Mouse (Mus musculus) embryonic facial prominence, embryonic 14.5 days (tissue): ENCODE measurements at regions not wholly inside any gene's neighbourhood (a gene's known extent, or its start where the extent isn't known, plus 50 kb on each side); places are given as distances from the start of the nearest gene placed in this dataset.
"Not testable (repeated sequence)": the region's sequence is repeated elsewhere in the genome, so short reads cannot be mapped to it uniquely, and the experiment has no call there.

Experiments used
- ATAC-seq: fragments of 200-750 bp; cut with Nextera tagmentation; 2 replicates; pipeline ENCODE4 v1.8.0; 2017; ENCODE audit warnings: low read depth, moderate number of reproducible peaks, moderate TSS enrichment
- DNase-seq: peaks from one replicate; pipeline ENCODE4 v3.0.0-alpha.2; 2015; ENCODE audit warnings: low spot score
- H3K27ac ChIP-seq: fragments of 300-500 bp; sonication (generic); replicated peaks from 2 replicates; pipeline ENCODE4 v1.5.1; 2014; ENCODE audit warnings: low read depth, mild to moderate bottlenecking, low read length, moderate library complexity
- H3K27me3 ChIP-seq: fragments of 300-500 bp; sonication (generic); replicated peaks from 2 replicates; pipeline ENCODE4 v1.6.1; 2014; ENCODE audit warnings: low read length; ENCODE audit not compliant: control insufficient read depth, insufficient read depth
- H3K36me3 ChIP-seq: fragments of 300-500 bp; sonication (generic); 2 replicates; pipeline ENCODE4 v1.6.1; 2014; ENCODE audit warnings: low read length, mixed read lengths; ENCODE audit not compliant: control insufficient read depth, insufficient read depth
- H3K4me1 ChIP-seq: fragments of 300-500 bp; sonication (generic); 2 replicates; pipeline ENCODE4 v1.6.1; 2014; ENCODE audit warnings: antibody characterized with exemption, low read length; ENCODE audit not compliant: control insufficient read depth, insufficient read depth
- H3K4me2 ChIP-seq: fragments of 300-500 bp; sonication (generic); 2 replicates; pipeline ENCODE4 v1.6.1; 2014; ENCODE audit warnings: low read depth, mild to moderate bottlenecking, low read length, moderate library complexity, mixed read lengths
- H3K4me3 ChIP-seq: fragments of 300-500 bp; sonication (generic); 2 replicates; pipeline ENCODE4 v1.5.1; 2014; ENCODE audit warnings: low read depth, mild to moderate bottlenecking, low read length
- H3K9ac ChIP-seq: fragments of 300-500 bp; sonication (generic); 2 replicates; pipeline ENCODE4 v1.6.1; 2014; ENCODE audit warnings: low read depth, mild to moderate bottlenecking, low read length, moderate library complexity, mixed read lengths
- H3K9me3 ChIP-seq: fragments of 300-500 bp; sonication (generic); 2 replicates; pipeline ENCODE4 v1.6.1; 2016; ENCODE audit warnings: low read length; ENCODE audit not compliant: control insufficient read depth
- WGBS: fragments of 180-500 bp; shearing (Covaris S2); extraction: QIAGEN DNeasy Blood & Tissue Kit; methylation state at CpG from one replicate; pipeline ENCODE4 v1.1.7; 2014; 5-methylcytosine and 5-hydroxymethylcytosine counted together

DNA sequence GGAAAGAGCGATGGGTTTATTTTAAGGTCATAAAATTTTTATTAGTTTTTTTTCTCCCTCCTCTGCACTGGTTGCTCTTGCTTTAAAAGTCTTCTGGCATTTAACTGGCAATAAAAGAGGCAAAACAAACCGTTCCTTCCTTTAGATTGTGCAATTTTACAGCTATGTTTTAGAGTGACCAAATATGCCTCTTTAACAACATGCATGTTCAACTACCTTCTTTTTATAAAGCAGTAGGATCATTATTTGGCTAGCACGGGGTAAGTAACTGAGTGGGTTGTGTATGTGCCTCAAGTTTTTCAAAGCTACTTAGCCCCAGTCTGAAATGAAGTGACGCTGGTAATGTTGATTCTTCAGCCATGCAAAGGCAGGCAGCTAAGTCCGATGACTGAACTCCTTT lies 284.7 kb upstream of the Klf6 start:
- Histone ChIP-seq H3K4me3 (no peak overlapping the region), H3K4me2 (no peak overlapping the region), H3K27me3 (no peaks in the 10 kb centered on the region), H3K36me3 (no peaks in the 10 kb centered on the region), H3K9me3 (no peaks in the 10 kb centered on the region), H3K4me1 (no peaks in the 10 kb centered on the region), H3K9ac (no peak overlapping the region), H3K27ac (no peak overlapping the region)
- ATAC-seq (no peak), DNase-seq (no peak)
- 74% methylated on average over 5 of the region's 5 CpGs for WGBS

DNA sequence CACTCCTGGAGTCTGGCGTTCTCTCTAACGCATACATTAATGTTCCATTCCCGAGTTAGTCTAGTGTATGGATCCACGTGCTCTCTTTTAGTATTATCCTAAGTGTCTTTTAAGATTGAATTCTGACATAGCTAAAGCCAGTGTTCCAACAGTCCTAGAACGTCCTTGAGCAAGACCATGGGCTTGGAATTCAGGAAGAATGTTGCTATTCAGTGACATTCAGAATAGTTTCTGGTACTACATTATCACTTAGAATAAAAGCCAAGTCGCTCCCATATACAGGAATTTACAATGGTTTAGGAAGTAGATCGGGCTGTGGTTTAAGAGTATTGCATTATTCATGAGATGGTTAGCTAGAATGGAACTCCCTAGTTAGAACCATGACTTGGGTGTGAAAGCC lies 277.6 kb upstream of the Klf6 start:
- WGBS: 90% methylated on average over 7 of the region's 7 CpGs
- not testable (repeated sequence) for ATAC-seq

DNA sequence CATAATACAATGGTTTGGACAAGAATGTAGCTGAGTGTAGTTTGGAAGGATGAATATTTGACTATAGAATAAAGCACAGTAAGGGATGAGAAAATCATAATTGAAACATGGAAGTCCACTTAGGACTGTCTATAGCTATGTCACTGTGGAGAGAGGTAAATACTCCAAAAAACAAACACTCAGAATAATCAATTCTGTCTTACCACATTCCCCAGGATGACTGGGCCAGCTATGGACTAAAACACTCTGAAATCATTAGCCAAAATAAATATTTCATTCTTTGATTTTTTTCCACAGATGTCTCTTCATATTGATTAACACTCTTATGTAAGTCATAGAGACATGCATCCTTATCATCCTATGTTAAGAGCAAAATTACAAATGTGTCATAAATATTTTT lies 274.1 kb upstream of the Klf6 start:
- Histone ChIP-seq H3K36me3 (no peaks in the 10 kb centered on the region), H3K4me2 (no peak overlapping the region), H3K4me3 (no peak overlapping the region), H3K9me3 (no peaks in the 10 kb centered on the region), H3K27ac (no peak overlapping the region), H3K27me3 (no peaks in the 10 kb centered on the region), H3K4me1 (0 out of 2 replicates have a peak, but pooled peaks cover 3% of the 10 kb centered on the region), H3K9ac (no peak overlapping the region)
- ATAC-seq (no peak), DNase-seq (no peak)

More for the DNA sequence above, 277.6 kb upstream of the Klf6 start:
- DNase-seq, H3K4me3 ChIP-seq, H3K27ac ChIP-seq, H3K27me3 ChIP-seq, H3K4me1 ChIP-seq, H3K9ac ChIP-seq, H3K4me2 ChIP-seq, H3K36me3 ChIP-seq, H3K9me3 ChIP-seq: not testable (repeated sequence)

DNA sequence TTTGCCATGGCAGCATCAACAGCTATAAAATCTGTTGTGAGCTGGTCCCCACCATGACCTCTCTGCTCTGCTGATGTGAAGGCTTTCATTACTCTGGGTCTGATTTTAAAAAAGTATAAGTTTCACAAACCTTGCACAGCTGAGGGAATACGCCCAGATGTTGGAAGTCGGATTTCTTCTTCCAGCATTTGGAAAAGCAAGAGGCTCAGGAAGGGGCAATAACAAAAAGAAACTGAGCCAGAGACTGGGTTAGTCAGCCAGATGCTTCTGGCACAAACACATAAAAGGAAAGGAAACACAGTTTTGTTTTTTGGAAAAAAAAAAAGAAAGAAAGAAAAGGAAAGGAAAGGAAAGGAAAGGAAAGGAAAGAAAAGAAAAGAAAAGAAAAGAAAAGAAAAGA lies 270.0 kb upstream of the Klf6 start:
- H3K9me3 ChIP-seq: no peaks in the 10 kb centered on the region
- no peak overlapping the region for H3K4me2 ChIP-seq
- ATAC-seq: no peak
- 39% methylated on average over 2 of the region's 2 CpGs for WGBS
- H3K4me1 ChIP-seq: 0 out of 2 replicates have a peak, but pooled peaks cover 3% of the 10 kb centered on the region
- H3K9ac ChIP-seq: no peak overlapping the region
- no peaks in the 10 kb centered on the region for H3K27me3 ChIP-seq
- no peak overlapping the region for H3K27ac ChIP-seq
- DNase-seq: peak; percentile 8
- no peaks in the 10 kb centered on the region for H3K36me3 ChIP-seq
- no peak overlapping the region for H3K4me3 ChIP-seq

DNA sequence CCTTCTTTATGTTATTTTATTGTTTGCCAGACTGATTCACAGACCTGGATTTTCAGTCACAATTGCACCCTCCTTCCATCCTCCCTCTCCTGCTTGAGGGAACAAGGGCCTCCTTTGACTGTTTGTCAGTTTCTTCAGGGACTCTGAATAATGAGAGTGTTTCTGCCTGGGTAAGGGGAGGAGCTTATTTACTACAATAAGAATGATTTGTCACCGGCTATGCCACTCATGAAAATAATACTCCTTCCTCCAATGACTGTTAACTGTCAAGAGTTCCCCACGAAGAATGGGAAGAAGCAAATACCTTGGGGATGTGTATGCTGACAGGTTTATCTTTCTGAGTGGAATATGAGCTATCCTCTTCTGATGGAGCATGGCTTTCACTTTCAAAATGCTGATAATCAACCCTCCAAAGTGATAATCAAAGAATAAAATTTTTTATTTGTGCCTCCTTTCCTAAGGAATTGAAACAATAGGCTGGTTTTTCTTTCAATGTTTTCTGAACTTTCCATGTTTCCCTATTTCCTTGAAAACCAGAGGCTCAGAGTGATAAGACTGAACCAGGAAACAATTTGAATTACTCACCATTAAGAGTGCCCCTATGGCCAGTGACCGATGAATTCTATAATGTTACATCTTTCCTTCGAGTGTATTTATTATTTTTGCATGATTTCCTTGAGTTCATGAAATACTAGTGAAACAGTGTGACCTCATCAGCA lies 269.3 kb upstream of the Klf6 start:
- 61% methylated on average over 4 of the region's 4 CpGs for WGBS
- no peak overlapping the region for H3K4me2 ChIP-seq
- no peak overlapping the region for H3K27ac ChIP-seq
- H3K4me1 ChIP-seq: 0 out of 2 replicates have a peak, but pooled peaks cover 3% of the 10 kb centered on the region
- H3K9me3 ChIP-seq: no peaks in the 10 kb centered on the region
- DNase-seq: peak; percentile 17
- no peak overlapping the region for H3K9ac ChIP-seq
- H3K27me3 ChIP-seq: no peaks in the 10 kb centered on the region
- no peaks in the 10 kb centered on the region for H3K36me3 ChIP-seq
- no peak for ATAC-seq
- H3K4me3 ChIP-seq: no peak overlapping the region

DNA sequence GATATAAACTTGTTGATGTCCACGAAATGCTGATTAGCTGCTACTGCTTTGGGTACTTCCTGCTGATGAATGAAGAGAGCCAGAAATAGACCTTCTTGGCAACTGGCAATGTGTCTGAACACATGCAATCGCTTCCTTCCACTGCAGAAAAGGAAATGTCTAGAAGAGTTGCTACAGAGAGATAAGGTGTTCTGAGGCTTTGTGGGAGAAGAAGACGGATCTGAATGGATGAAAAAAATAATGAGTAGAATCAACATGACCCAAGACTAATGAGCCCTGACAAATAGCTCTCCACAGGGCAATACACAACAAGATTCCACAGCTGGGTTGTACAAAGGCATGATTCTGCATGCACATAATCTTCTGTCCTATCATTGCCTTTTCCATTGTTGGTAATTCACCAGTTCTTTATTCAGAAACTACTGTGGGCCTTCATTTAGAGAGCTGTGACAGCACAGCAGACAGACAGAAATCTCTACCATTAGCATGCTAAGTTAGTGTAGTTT lies 268.7 kb upstream of the Klf6 start:
- Histone ChIP-seq H3K9me3 (no peaks in the 10 kb centered on the region), H3K36me3 (no peaks in the 10 kb centered on the region), H3K27ac (no peak overlapping the region), H3K4me3 (no peak overlapping the region), H3K27me3 (no peaks in the 10 kb centered on the region), H3K4me1 (0 out of 2 replicates have a peak, but pooled peaks cover 3% of the 10 kb centered on the region), H3K9ac (no peak overlapping the region), H3K4me2 (no peak overlapping the region)
- WGBS: 64% methylated on average over 3 of the region's 3 CpGs
- ATAC-seq (no peak), DNase-seq (peak; percentile 56)

DNA sequence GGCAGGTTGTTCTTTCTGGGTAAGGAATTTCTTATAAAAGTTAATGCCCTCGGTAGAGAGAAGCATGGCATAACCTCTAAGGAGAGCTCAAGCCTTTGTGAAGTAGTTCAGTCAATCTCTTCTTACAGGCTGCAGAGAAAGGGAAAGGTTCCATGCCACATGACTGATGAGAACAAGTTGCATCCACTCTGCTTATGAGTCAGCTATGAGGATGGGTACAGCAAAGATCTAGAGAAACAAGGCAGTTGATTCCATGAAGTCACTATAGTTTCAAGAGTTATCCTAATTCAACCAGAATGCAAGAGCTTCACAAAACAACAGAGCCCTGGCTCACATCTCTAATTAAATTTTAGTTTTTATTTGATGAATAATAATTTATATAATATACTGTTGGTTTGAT lies 259.6 kb upstream of the Klf6 start:
- no peak overlapping the region for H3K4me3 ChIP-seq
- H3K9me3 ChIP-seq: no peaks in the 10 kb centered on the region
- no peak overlapping the region for H3K9ac ChIP-seq
- ATAC-seq (no peak), DNase-seq (no peak)
- no peaks in the 10 kb centered on the region for H3K27me3 ChIP-seq
- peaks cover 6% of the 10 kb centered on the region for H3K4me1 ChIP-seq
- no peak overlapping the region for H3K4me2 ChIP-seq
- no peaks in the 10 kb centered on the region for H3K36me3 ChIP-seq
- WGBS: 81% methylated on average over 1 of the region's 1 CpGs
- no peak overlapping the region for H3K27ac ChIP-seq

DNA sequence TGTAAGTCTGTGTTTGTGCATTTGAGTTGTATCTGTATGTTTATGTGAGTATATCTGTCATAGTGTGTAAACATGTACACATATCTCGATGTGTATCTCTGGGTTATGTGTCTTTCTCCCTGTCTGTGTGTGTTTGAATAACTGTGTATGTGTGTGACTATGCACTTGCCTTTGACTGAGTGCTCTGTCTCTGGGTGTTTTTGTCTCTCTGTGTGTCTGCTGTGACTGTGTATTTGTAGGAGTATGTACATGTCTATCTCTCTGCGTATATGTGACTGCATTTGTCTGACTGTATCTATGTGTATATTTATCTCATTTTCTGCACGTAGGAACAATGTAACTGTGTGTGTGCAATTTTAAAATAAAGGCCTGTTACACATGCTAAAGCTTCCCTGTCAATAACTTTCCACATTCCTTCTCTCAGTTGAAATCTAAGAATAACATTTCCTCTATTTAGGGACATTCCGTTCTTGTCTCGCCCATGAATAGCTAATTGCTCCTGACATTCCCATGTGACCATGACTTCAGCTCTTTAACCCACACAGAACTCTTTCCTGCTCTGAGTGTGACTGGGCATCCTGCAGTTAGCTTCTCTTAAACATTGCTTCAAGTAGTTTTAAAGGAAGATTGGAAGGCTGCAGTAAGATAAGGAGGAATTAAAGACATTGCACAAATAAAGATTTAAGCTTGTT lies 257.2 kb upstream of the Klf6 start:
- DNase-seq: peak; percentile 74
- Histone ChIP-seq H3K27ac (0 out of 2 replicates have a peak overlapping the region, but pooled peaks have one; percentile 10), H3K4me2 (no peak overlapping the region), H3K36me3 (no peaks in the 10 kb centered on the region), H3K27me3 (no peaks in the 10 kb centered on the region), H3K9ac (no peak overlapping the region), H3K4me1 (peaks cover 6% of the 10 kb centered on the region), H3K4me3 (no peak overlapping the region), H3K9me3 (no peaks in the 10 kb centered on the region)
- WGBS: 28% methylated on average over 5 of the region's 5 CpGs
- peak; percentile 71; the same call in 1 of the 2 replicates for ATAC-seq
